Mouse (Mus musculus) erythroblast, embryonic 14.5 days (primary cell): Measurements from ENCODE around the gene Ntrk3. TPM values are rescaled to one million over a fixed set of nuclear protein-coding genes. Genes with fewer than 3 reads are reported as not detected.

Source experiments
- H3K27me3 ChIP-seq: 2 replicates; pipeline ENCODE4 v1.6.1; 2012; ENCODE audit warnings: inconsistent platforms; ENCODE audit not compliant: control insufficient read depth
- H3K36me3 ChIP-seq: 2 replicates; pipeline ENCODE4 v1.6.1; 2012; ENCODE audit warnings: mild to moderate bottlenecking, inconsistent platforms; ENCODE audit not compliant: control insufficient read depth
- H3K4me1 ChIP-seq: 2 replicates; pipeline ENCODE4 v1.6.1; 2012; ENCODE audit warnings: inconsistent platforms; ENCODE audit not compliant: control insufficient read depth
- H3K4me3 ChIP-seq: replicated peaks from 2 replicates; pipeline ENCODE3; 2012; ENCODE audit warnings: moderate library complexity, mild to moderate bottlenecking, inconsistent platforms
- H3K9me3 ChIP-seq: 2 replicates; pipeline ENCODE4 v1.6.1; 2012; ENCODE audit warnings: low read length, inconsistent platforms, mixed read lengths; ENCODE audit not compliant: control insufficient read depth
- GATA1 ChIP-seq: IDR thresholded peaks from 2 replicates; pipeline ENCODE4 v1.6.1; 2012; ENCODE audit warnings: low read length, inconsistent platforms, mixed read lengths
- TAL1 ChIP-seq: IDR thresholded peaks from 3 replicates; pipeline ENCODE4 v1.6.1; 2012; ENCODE audit warnings: low read length, inconsistent platforms, mixed read lengths
- polyA plus RNA-seq: library from polyadenylated mRNA; stranded (reverse); fragments of >175 nt; gene quantifications from 2 replicates; pipeline ENCODE4 v1.2.3, GENCODE M21; 2012

Ntrk3 gene
- polyA plus RNA-seq, 1 experiment, result not detected

DNA sequence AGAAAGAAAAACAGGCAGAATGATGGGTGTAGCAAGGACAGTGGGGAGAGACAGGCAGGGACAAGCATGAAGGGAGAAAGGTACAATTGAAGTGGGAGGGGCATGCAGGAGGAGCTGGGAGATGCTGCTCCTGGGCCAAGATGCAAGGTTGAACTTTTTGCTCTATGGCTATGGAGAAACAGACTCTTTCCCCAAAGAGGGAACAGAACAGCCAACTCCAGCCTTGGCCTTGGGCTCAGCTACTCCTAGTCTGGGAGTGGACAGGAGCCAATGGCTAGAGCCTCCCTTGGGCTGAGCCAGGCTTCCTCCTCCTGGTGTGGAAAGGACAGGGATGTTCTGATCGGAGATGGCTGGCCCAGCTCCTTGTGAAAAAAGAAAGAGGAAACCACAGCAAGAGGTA is 145.6 kb downstream of the Ntrk3 start:
- TF ChIP-seq TAL1 (no peak), GATA1 (no peak)

DNA sequence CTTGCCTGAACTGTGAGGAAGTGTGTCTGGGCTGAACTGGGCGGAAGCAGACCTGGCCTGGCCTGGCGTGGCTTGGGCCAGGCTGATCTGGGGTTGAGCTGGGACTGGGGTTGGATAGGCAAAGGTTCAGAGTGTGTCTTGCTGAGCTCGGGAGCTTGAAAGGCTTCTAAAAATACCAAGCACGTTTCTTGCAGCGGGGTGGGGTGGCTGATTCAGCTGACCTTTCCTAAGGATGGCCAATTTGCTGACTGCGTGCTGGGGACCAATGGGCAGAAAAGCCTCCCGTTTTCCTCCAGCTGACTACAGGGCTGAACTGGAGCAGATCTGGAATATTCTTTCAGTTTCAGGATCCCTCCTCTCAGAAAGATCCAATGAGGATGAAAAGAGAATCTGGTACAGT is 148.0 kb downstream of the Ntrk3 start:
- Histone ChIP-seq H3K9me3 (no peaks in the 10 kb centered on the region), H3K27me3 (no peaks in the 10 kb centered on the region), H3K36me3 (no peaks in the 10 kb centered on the region), H3K4me3 (no peak overlapping the region), H3K4me1 (no peaks in the 10 kb centered on the region)
- no peak for TF ChIP-seq TAL1
- TF ChIP-seq GATA1, result no peak

More for the DNA sequence above, 145.6 kb downstream of the Ntrk3 start:
- Histone ChIP-seq H3K9me3 (no peaks in the 10 kb centered on the region), H3K4me3 (no peak overlapping the region), H3K36me3 (no peaks in the 10 kb centered on the region), H3K4me1 (no peaks in the 10 kb centered on the region), H3K27me3 (no peaks in the 10 kb centered on the region; the same call in 1 of the 2 replicates)

DNA sequence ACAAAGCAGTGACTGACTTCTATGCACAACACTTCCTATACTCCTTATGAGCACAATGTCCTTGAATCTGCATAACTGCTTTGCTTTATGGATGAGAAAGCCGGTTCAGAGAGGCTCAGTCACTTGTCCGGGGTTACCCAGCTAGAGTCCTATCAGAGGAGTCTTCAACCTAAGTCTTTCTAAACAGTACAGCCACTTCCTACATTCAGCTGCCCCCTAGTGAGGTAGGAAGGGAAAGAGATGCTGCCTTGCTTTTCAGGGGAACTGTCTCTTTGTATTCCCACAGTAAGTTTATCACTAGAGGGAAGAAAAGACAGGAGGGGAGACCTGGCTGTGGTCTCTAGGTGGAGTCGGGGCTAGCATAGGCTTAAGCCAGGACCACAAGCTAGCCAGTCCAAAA is 151.0 kb downstream of the Ntrk3 start:
- no peaks in the 10 kb centered on the region for H3K4me1 ChIP-seq
- H3K27me3 ChIP-seq, result peaks cover 3% of the 10 kb centered on the region
- no peaks in the 10 kb centered on the region for H3K9me3 ChIP-seq
- H3K4me3 ChIP-seq, result no peak overlapping the region
- no peak for TF ChIP-seq TAL1
- no peak for TF ChIP-seq GATA1
- no peaks in the 10 kb centered on the region for H3K36me3 ChIP-seq

DNA sequence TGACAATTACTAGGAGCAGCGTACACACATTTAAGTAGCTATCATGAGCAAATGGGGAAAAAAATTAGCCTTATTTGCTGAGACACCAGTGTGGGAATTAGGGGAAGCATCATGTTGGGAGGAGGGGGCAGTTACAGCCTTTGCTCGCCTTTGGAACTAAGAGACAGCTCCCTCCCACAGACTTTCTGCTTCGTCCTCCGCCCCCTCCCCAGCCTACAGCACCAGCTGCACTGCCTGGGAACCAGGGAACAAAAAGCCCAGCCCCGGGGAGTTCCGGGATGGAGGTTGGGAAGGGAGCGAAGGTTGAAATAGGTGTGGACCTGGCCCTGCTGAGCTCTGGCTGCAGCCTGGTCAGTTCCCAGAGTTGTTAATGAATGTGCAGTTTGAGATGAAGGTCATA is 151.9 kb downstream of the Ntrk3 start:
- Histone ChIP-seq H3K36me3 (no peaks in the 10 kb centered on the region), H3K4me1 (no peaks in the 10 kb centered on the region), H3K27me3 (peaks cover 9% of the 10 kb centered on the region), H3K4me3 (no peak overlapping the region), H3K9me3 (no peaks in the 10 kb centered on the region)
- TF ChIP-seq TAL1 (no peak), GATA1 (no peak)

DNA sequence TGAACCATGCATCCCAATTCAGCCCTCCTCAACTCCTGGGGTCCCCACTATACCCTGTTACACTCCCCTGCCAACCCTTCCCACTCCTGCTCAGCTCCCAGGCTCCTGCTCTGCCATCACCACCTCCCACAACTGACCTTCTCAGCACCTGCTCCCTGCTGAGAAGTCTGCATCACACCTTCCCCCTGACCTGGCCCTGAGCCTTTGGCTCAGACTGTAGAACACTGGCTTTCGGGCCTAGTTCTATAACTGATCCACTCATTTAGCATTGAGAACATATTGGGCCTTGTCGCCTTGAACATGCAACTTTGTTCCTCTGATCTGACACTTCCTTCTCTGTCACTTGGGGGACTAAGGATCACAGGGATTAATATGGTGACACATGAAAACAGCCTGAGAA is 152.9 kb downstream of the Ntrk3 start:
- H3K27me3 ChIP-seq, result peaks cover 18% of the 10 kb centered on the region
- H3K4me1 ChIP-seq, result no peaks in the 10 kb centered on the region
- H3K36me3 ChIP-seq, result no peaks in the 10 kb centered on the region
- TF ChIP-seq TAL1 (no peak), GATA1 (no peak)
- no peaks in the 10 kb centered on the region for H3K9me3 ChIP-seq
- no peak overlapping the region for H3K4me3 ChIP-seq

DNA sequence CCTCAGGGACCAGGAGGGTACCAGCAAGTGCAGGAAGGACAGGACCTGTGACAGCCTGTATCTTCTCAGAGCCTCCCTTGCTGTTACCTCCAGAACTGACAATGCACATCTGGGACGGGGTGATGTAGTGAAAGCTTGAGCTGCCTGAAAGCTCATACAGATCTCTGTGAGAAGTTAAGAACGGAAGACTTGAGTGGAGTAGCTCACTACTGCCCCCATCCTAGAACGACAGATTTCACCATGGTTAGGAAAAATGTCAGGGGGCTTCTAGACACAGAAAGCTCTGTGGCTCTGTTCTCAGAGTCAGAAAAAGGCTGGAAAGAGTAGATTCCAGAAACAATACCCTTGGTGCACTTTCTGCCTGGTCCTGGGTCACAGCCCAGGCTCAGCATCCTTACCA is 153.3 kb downstream of the Ntrk3 start:
- H3K27me3 ChIP-seq, result peaks cover 23% of the 10 kb centered on the region
- no peaks in the 10 kb centered on the region for H3K36me3 ChIP-seq
- no peak for TF ChIP-seq TAL1
- TF ChIP-seq GATA1, result no peak

DNA sequence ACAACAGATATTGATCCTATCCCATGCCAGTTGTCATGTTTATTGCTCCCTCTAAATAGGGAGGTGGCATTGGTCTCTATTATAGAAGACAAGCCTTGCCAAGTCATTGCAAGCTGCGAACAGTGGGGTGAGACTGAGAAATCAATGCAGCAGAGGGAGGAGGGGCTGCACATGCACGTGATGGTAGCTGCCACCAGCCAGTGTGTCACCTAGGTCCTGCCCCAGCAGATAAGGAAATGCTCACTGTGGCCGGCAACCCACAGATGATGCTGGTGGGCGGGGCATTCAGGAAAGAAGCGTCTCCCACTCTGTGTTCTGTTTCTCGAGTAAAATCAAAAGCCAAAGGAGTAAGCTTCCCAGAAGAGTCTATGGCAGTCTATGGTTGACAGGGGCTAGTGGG is 154.1 kb downstream of the Ntrk3 start:
- H3K4me3 ChIP-seq, result no peak overlapping the region
- peaks cover 31% of the 10 kb centered on the region for H3K27me3 ChIP-seq
- H3K4me1 ChIP-seq, result no peaks in the 10 kb centered on the region
- H3K36me3 ChIP-seq, result no peaks in the 10 kb centered on the region
- TF ChIP-seq TAL1 (no peak), GATA1 (no peak)
- no peaks in the 10 kb centered on the region for H3K9me3 ChIP-seq

More for the DNA sequence above, 153.3 kb downstream of the Ntrk3 start:
- Histone ChIP-seq H3K9me3 (no peaks in the 10 kb centered on the region), H3K4me1 (no peaks in the 10 kb centered on the region), H3K4me3 (no peak overlapping the region)

DNA sequence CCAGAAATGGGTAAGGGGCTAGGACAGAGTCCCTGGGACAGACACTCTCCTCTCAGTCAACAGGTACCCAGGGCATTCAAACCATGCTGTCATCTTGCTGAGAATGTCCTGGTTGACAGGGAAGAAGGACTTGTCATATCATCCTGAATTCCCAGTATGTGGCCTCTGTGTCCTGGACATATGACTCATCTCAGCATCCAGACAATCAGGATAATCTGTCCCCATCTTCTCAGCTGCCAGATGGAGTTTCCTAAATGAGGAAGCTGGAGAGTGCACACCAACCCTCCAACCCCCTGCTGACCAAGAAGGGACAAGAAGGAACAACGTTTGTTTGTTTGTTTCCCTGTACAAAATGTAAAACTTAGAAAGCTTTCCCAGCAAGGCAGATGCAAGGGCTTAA is 156.5 kb downstream of the Ntrk3 start:
- H3K4me3 ChIP-seq, result no peak overlapping the region
- H3K27me3 ChIP-seq, result peaks cover 54% of the 10 kb centered on the region
- no peaks in the 10 kb centered on the region for H3K36me3 ChIP-seq
- H3K9me3 ChIP-seq, result no peaks in the 10 kb centered on the region; the same call in 1 of the 2 replicates
- TF ChIP-seq TAL1, result no peak
- no peak for TF ChIP-seq GATA1
- H3K4me1 ChIP-seq, result no peaks in the 10 kb centered on the region

DNA sequence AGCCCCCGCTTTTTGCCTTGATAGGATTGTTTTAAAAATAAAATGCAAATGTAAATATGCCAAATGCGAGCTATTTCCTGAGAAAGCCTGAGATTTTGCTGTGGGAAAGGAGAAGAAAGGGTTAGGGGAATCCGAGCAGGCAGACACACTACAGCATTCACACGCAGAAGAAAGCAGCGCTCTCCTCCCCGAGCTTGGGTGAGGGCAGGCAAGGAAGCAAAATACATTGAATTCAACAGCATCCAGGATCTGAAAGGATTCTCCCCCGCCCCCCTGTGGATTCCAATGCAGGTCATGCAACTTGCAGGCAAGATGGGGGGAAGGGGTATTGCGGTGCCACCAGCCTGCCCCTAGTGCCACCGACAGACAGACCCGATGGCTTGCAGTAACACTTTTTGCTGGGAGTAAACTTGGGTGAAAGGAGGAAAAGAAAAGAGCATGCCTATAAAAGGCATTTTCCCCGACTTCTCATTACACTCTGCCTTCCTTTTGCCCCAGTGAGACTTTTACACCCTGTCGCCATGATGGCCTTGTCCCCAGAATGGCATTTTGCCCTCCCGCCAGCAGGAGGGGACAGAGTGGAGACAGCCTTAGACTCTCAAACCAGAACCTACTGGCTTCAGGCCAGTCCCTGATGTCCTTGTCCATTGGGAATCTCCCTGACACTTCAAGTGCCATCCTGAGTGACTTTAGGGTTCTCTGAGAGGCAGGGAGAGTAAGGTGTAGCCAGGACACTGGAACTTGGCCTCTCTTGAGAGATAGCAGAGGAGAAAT is 158.2 kb downstream of the Ntrk3 start:
- Histone ChIP-seq H3K27me3 (peaks cover 68% of the 10 kb centered on the region), H3K36me3 (no peaks in the 10 kb centered on the region), H3K4me1 (no peaks in the 10 kb centered on the region), H3K4me3 (no peak overlapping the region), H3K9me3 (no peaks in the 10 kb centered on the region; the same call in 1 of the 2 replicates)
- TF ChIP-seq TAL1 (no peak), GATA1 (no peak)
